Mouse (Mus musculus): Measurements from ENCODE around the gene P2rx5. TPM values are rescaled to one million over a fixed set of nuclear protein-coding genes. Genes with fewer than 3 reads are reported as not detected.
A peak's percentile ranks its signal among the peaks of the same experiment; 100 is the strongest.

P2rx5 gene
- polyA plus RNA-seq, 1 experiment from 2014 or later: 0.08 TPM

- H3K36me3 ChIP-seq (ENCODE audit: control insufficient read depth, insufficient read depth, low read length): peaks cover 8% of the 10 kb centered on the region
- peak within 1 kb of the TSS; percentile 84 for H3K4me3 ChIP-seq (ENCODE audit: low read depth, low read length)
- H3K9me3 ChIP-seq (ENCODE audit: control insufficient read depth, low read length): no peaks in the 10 kb centered on the region
- peak within 1 kb of the TSS; percentile 59 for H3K4me2 ChIP-seq
- H3K27ac ChIP-seq (ENCODE audit: low read depth, low read length): no peak within 1 kb of the TSS; the same call in 1 of the 2 replicates
- peak within 1 kb of the TSS; percentile 85 for H3K9ac ChIP-seq (ENCODE audit: low read length)
- ATAC-seq (ENCODE audit: low FRiP score): peak; percentile 95
- peak; percentile 99 for DNase-seq (ENCODE audit: low spot score, missing footprints)
- peaks cover 12% of the 10 kb centered on the region for H3K4me1 ChIP-seq (ENCODE audit: control insufficient read depth, insufficient read depth, low read length)
- WGBS: under 1% methylated on average over 79 of the region's 84 CpGs
- H3K27me3 ChIP-seq (ENCODE audit: control insufficient read depth, insufficient read depth, low read length): no peaks in the 10 kb centered on the region
Observed at GRCm38 (mm10) chr11:73137591-73138501, 22.4 kb upstream of the P2rx5 start, which contains the start of gene Haspin. TSS of gene Haspin (minus strand) at chr11:73138294.

GRCm38 (mm10) chr11:73144261-73144681 is 15.9 kb upstream of the P2rx5 start:
- H3K27me3 ChIP-seq (ENCODE audit: control insufficient read depth, insufficient read depth, low read length): no peaks in the 10 kb centered on the region
- 67% methylated on average over 1 of the region's 1 CpGs for WGBS
- DNase-seq (ENCODE audit: low spot score, missing footprints) (peak; percentile 49), ATAC-seq (ENCODE audit: low FRiP score) (no peak)
- H3K4me2 ChIP-seq: no peak overlapping the region
- no peak overlapping the region for H3K9ac ChIP-seq (ENCODE audit: low read length)
- H3K4me1 ChIP-seq (ENCODE audit: control insufficient read depth, insufficient read depth, low read length): no peaks in the 10 kb centered on the region
- H3K4me3 ChIP-seq (ENCODE audit: low read depth, low read length): no peak overlapping the region
- H3K36me3 ChIP-seq (ENCODE audit: control insufficient read depth, insufficient read depth, low read length): no peaks in the 10 kb centered on the region
- no peaks in the 10 kb centered on the region for H3K9me3 ChIP-seq (ENCODE audit: control insufficient read depth, low read length)
- H3K27ac ChIP-seq (ENCODE audit: low read depth, low read length): no peak overlapping the region

- Histone ChIP-seq H3K27me3 (ENCODE audit: control insufficient read depth, insufficient read depth, low read length) (no peaks in the 10 kb centered on the region), H3K9me3 (ENCODE audit: control insufficient read depth, low read length) (no peaks in the 10 kb centered on the region), H3K4me1 (ENCODE audit: control insufficient read depth, insufficient read depth, low read length) (no peaks in the 10 kb centered on the region), H3K4me3 (ENCODE audit: low read depth, low read length) (no peak overlapping the region), H3K4me2 (no peak overlapping the region), H3K36me3 (ENCODE audit: control insufficient read depth, insufficient read depth, low read length) (no peaks in the 10 kb centered on the region), H3K27ac (ENCODE audit: low read depth, low read length) (no peak overlapping the region), H3K9ac (ENCODE audit: low read length) (no peak overlapping the region)
- 51% methylated on average over 11 of the region's 11 CpGs for WGBS
- DNase-seq (ENCODE audit: low spot score, missing footprints) (peak; percentile 87), ATAC-seq (ENCODE audit: low FRiP score) (no peak)
Observed at GRCm38 (mm10) chr11:73146026-73146974, 13.9 kb upstream of the P2rx5 start.

GRCm38 (mm10) chr11:73146975-73147365 is 13.3 kb upstream of the P2rx5 start:
- no peaks in the 10 kb centered on the region for H3K9me3 ChIP-seq (ENCODE audit: control insufficient read depth, low read length)
- H3K36me3 ChIP-seq (ENCODE audit: control insufficient read depth, insufficient read depth, low read length): no peaks in the 10 kb centered on the region
- no peaks in the 10 kb centered on the region for H3K27me3 ChIP-seq (ENCODE audit: control insufficient read depth, insufficient read depth, low read length)
- ATAC-seq (ENCODE audit: low FRiP score) (no peak), DNase-seq (ENCODE audit: low spot score, missing footprints) (no peak)
- WGBS: 61% methylated on average over 7 of the region's 7 CpGs
- H3K4me1 ChIP-seq (ENCODE audit: control insufficient read depth, insufficient read depth, low read length): no peaks in the 10 kb centered on the region
- H3K4me3 ChIP-seq (ENCODE audit: low read depth, low read length): no peak overlapping the region
- no peak overlapping the region for H3K27ac ChIP-seq (ENCODE audit: low read depth, low read length)
- H3K4me2 ChIP-seq: no peak overlapping the region
- H3K9ac ChIP-seq (ENCODE audit: low read length): no peak overlapping the region

- Histone ChIP-seq H3K36me3 (ENCODE audit: control insufficient read depth, insufficient read depth, low read length) (no peaks in the 10 kb centered on the region), H3K27ac (ENCODE audit: low read depth, low read length) (no peak overlapping the region), H3K9me3 (ENCODE audit: control insufficient read depth, low read length) (no peaks in the 10 kb centered on the region), H3K4me2 (no peak overlapping the region), H3K4me1 (ENCODE audit: control insufficient read depth, insufficient read depth, low read length) (no peaks in the 10 kb centered on the region), H3K27me3 (ENCODE audit: control insufficient read depth, insufficient read depth, low read length) (no peaks in the 10 kb centered on the region), H3K9ac (ENCODE audit: low read length) (no peak overlapping the region), H3K4me3 (ENCODE audit: low read depth, low read length) (no peak overlapping the region)
- 75% methylated on average over 9 of the region's 9 CpGs for WGBS
- DNase-seq (ENCODE audit: low spot score, missing footprints) (no peak), ATAC-seq (ENCODE audit: low FRiP score) (no peak)
Observed at GRCm38 (mm10) chr11:73148209-73148608, 12.0 kb upstream of the P2rx5 start.

GRCm38 (mm10) chr11:73155071-73155470 is 5.2 kb upstream of the P2rx5 start:
- H3K27ac ChIP-seq (ENCODE audit: low read depth, low read length): no peak overlapping the region

GRCm38 (mm10) chr11:73160811-73161200 is 585 bp downstream of the P2rx5 start:
- H3K9ac ChIP-seq (ENCODE audit: low read length): no peak overlapping the region; the same call in 1 of the 2 replicates
- DNase-seq (ENCODE audit: low spot score, missing footprints) (peak; percentile 81), ATAC-seq (ENCODE audit: low FRiP score) (no peak)
- peaks cover 5% of the 10 kb centered on the region for H3K4me1 ChIP-seq (ENCODE audit: control insufficient read depth, insufficient read depth, low read length)
- no peaks in the 10 kb centered on the region for H3K9me3 ChIP-seq (ENCODE audit: control insufficient read depth, low read length)
- H3K27ac ChIP-seq (ENCODE audit: low read depth, low read length): no peak overlapping the region
- H3K4me2 ChIP-seq: peak overlapping the region; percentile 68
- peak overlapping the region; percentile 32 for H3K4me3 ChIP-seq (ENCODE audit: low read depth, low read length)
- H3K27me3 ChIP-seq (ENCODE audit: control insufficient read depth, insufficient read depth, low read length): peaks cover 18% of the 10 kb centered on the region
- WGBS: 24% methylated on average over 6 of the region's 6 CpGs
- no peaks in the 10 kb centered on the region for H3K36me3 ChIP-seq (ENCODE audit: control insufficient read depth, insufficient read depth, low read length)

More at GRCm38 (mm10) chr11:73155071-73155470, 5.2 kb upstream of the P2rx5 start:
- Histone ChIP-seq H3K4me3 (ENCODE audit: low read depth, low read length) (no peak overlapping the region), H3K27me3 (ENCODE audit: control insufficient read depth, insufficient read depth, low read length) (peaks cover 8% of the 10 kb centered on the region), H3K9me3 (ENCODE audit: control insufficient read depth, low read length) (no peaks in the 10 kb centered on the region), H3K9ac (ENCODE audit: low read length) (no peak overlapping the region), H3K36me3 (ENCODE audit: control insufficient read depth, insufficient read depth, low read length) (no peaks in the 10 kb centered on the region), H3K4me2 (no peak overlapping the region), H3K4me1 (ENCODE audit: control insufficient read depth, insufficient read depth, low read length) (0 out of 2 replicates have a peak, but pooled peaks cover under 1% of the 10 kb centered on the region)
- DNase-seq (ENCODE audit: low spot score, missing footprints): no peak
- no peak for ATAC-seq (ENCODE audit: low FRiP score)
- WGBS: 81% methylated on average over 6 of the region's 6 CpGs

GRCm38 (mm10) chr11:73161616-73162015 is 1.4 kb downstream of the P2rx5 start:
- ATAC-seq (ENCODE audit: low FRiP score) (no peak), DNase-seq (ENCODE audit: low spot score, missing footprints) (no peak)
- Histone ChIP-seq H3K27me3 (ENCODE audit: control insufficient read depth, insufficient read depth, low read length) (peaks cover 18% of the 10 kb centered on the region), H3K27ac (ENCODE audit: low read depth, low read length) (no peak overlapping the region), H3K9me3 (ENCODE audit: control insufficient read depth, low read length) (no peaks in the 10 kb centered on the region), H3K4me1 (ENCODE audit: control insufficient read depth, insufficient read depth, low read length) (peaks cover 5% of the 10 kb centered on the region), H3K4me3 (ENCODE audit: low read depth, low read length) (no peak overlapping the region), H3K4me2 (no peak overlapping the region), H3K36me3 (ENCODE audit: control insufficient read depth, insufficient read depth, low read length) (no peaks in the 10 kb centered on the region), H3K9ac (ENCODE audit: low read length) (no peak overlapping the region)
- 86% methylated on average over 4 of the region's 4 CpGs for WGBS
